Mouse (Mus musculus): ENCODE results near the gene Zfp39. TPM values are rescaled to one million over a fixed set of nuclear protein-coding genes. Genes with fewer than 3 reads are reported as not detected.
A peak's percentile ranks its signal among the peaks of the same experiment; 100 is the strongest.

The Zfp39 gene
- total and polyA plus RNA-seq, 2 experiments from 2014 or later, result 4.7 to 7.1 TPM

- TF ChIP-seq CTCF (IDR thresholded peaks at IDR 0.05; ENCODE audit: low read depth), result no peak
- no peak overlapping the region for H3K4me3 ChIP-seq (ENCODE audit: low read length)
- DNase-seq (ENCODE audit: low spot score) (no peak), ATAC-seq (no peak)
- peaks cover 8% of the 10 kb centered on the region for H3K4me1 ChIP-seq (ENCODE audit: insufficient read depth, low read length)
- no peak overlapping the region for H3K9ac ChIP-seq (replicated peaks; ENCODE audit: low read length)
- H3K36me3 ChIP-seq (ENCODE audit: insufficient read depth, low read length), result peaks cover 14% of the 10 kb centered on the region
- WGBS, result 91% methylated on average over 4 of the region's 4 CpGs
- no peak overlapping the region for H3K4me2 ChIP-seq (ENCODE audit: low read depth, low read length)
- no peaks in the 10 kb centered on the region for H3K27me3 ChIP-seq (ENCODE audit: insufficient read depth, low read length)
- H3K9me3 ChIP-seq (ENCODE audit: low read length), result no peaks in the 10 kb centered on the region
- no peak overlapping the region for H3K27ac ChIP-seq
These were observed 33.1 kb downstream of the Zfp39 start for GRCm38 (mm10) chr11:58870961-58871360.

GRCm38 (mm10) chr11:58867954-58868330 is 36.1 kb downstream of the Zfp39 start:
- Histone ChIP-seq H3K4me1 (ENCODE audit: insufficient read depth, low read length) (peaks cover 8% of the 10 kb centered on the region), H3K9ac (replicated peaks; ENCODE audit: low read length) (peak overlapping the region; percentile 88; the same call in 1 of the 2 replicates), H3K4me3 (ENCODE audit: low read length) (peak overlapping the region; percentile 77), H3K27ac (peak overlapping the region; percentile 84; the same call in 1 of the 2 replicates), H3K9me3 (ENCODE audit: low read length) (no peaks in the 10 kb centered on the region), H3K27me3 (ENCODE audit: insufficient read depth, low read length) (no peaks in the 10 kb centered on the region), H3K36me3 (ENCODE audit: insufficient read depth, low read length) (peaks cover 14% of the 10 kb centered on the region), H3K4me2 (ENCODE audit: low read depth, low read length) (peak overlapping the region; percentile 88)
- ATAC-seq (no peak), DNase-seq (ENCODE audit: low spot score) (no peak)
- no peak for TF ChIP-seq CTCF (IDR thresholded peaks at IDR 0.05; ENCODE audit: low read depth)
- WGBS, result 78% methylated on average over 6 of the region's 6 CpGs

DNA sequence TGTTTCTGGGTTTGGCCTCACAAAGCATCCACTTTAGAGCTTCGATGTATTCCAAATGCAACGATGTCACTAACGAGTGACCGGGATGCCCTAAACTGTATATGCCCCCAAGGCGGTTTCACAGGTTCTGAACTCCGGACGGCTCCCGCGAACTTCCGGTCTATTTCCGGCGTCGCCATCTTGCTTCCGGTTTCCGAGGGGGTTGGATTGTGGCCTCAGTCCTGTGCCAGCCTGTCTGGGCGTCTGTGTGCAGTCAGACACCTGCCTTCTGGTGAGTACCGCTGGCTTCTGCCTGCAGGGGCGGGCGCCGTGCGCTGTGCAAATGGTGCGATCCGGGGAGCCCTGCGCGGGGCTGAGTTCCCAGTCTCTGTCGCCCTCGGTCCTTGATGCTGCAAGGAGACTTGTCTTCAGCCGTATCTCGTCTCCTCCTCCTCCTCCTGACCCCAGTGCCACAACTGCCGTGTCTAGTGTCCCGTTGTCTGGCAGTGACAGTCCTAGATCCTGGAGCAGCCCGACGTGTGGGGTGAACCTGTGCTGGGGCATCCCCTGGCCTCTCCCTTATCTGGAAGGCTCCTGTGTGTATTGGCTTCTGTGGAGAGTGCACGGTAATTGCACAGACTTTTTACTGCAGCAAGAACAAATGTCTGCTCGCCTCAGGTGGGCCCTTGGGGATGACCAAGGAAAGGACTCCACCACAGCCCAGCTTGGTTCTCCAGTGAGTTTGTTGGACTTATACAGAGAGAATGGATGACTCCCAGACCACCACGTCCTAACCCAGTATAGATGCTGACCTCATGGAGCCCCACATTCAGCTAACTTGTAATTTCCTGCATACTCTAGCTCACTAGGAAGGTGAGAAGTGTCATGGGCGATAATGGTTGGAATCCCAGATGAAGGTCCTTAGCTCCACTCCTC is 36.7 kb downstream of the Zfp39 start, which contains the start of gene 2810021J22Rik:
Gene 2810021J22Rik (plus strand): TSS at position 178 of the 915 bp plus-strand sequence.
- H3K27ac ChIP-seq, result peak within 1 kb of the TSS; percentile 84
- H3K4me3 ChIP-seq (ENCODE audit: low read length), result peak within 1 kb of the TSS; percentile 77
- peak; percentile 44 for TF ChIP-seq CTCF (IDR thresholded peaks at IDR 0.05; ENCODE audit: low read depth)
- peaks cover 8% of the 10 kb centered on the region for H3K4me1 ChIP-seq (ENCODE audit: insufficient read depth, low read length)
- ATAC-seq (peak; percentile 91), DNase-seq (ENCODE audit: low spot score) (peak; percentile 89)
- peaks cover 14% of the 10 kb centered on the region for H3K36me3 ChIP-seq (ENCODE audit: insufficient read depth, low read length)
- H3K9me3 ChIP-seq (ENCODE audit: low read length), result no peaks in the 10 kb centered on the region
- H3K4me2 ChIP-seq (ENCODE audit: low read depth, low read length), result peak within 1 kb of the TSS; percentile 88
- H3K27me3 ChIP-seq (ENCODE audit: insufficient read depth, low read length), result no peaks in the 10 kb centered on the region
- WGBS, result 7% methylated on average over 37 of the region's 37 CpGs
- peak within 1 kb of the TSS; percentile 88 for H3K9ac ChIP-seq (replicated peaks; ENCODE audit: low read length)

- Histone ChIP-seq H3K36me3 (ENCODE audit: insufficient read depth, low read length) (peaks cover 46% of the 10 kb centered on the region), H3K27me3 (ENCODE audit: insufficient read depth, low read length) (no peaks in the 10 kb centered on the region), H3K9ac (replicated peaks; ENCODE audit: low read length) (no peak overlapping the region), H3K9me3 (ENCODE audit: low read length) (peaks cover 12% of the 10 kb centered on the region), H3K4me3 (ENCODE audit: low read length) (no peak overlapping the region), H3K4me1 (ENCODE audit: insufficient read depth, low read length) (no peaks in the 10 kb centered on the region), H3K27ac (no peak overlapping the region), H3K4me2 (ENCODE audit: low read depth, low read length) (no peak overlapping the region)
- no peak for ATAC-seq
- no peak for TF ChIP-seq CTCF (IDR thresholded peaks at IDR 0.05; ENCODE audit: low read depth)
- no peak for DNase-seq (ENCODE audit: low spot score)
- WGBS, result 97% methylated on average over 8 of the region's 8 CpGs
These were observed 43.3 kb downstream of the Zfp39 start for GRCm38 (mm10) chr11:58860744-58861143.

DNA sequence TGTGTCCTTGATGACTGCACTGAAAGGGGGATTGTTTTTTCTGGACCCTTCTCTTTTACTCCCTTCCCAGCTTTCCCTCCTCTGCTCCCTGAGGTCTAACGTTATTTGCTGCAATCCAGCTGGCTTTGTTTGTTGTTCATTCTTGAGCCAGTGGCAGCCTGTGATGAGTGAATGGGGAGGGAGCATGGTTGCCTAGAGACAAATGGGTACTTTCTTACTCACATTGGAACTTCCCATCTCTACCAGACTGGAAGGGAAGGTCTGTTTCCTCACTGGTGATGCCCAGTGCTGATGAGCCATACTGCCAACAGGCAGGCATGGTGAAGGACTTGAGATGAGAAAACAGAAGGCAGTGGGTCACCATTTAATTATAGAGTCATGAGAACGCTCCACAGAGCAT is 54.3 kb downstream of the Zfp39 start:
- DNase-seq (ENCODE audit: low spot score) (no peak), ATAC-seq (no peak)
- WGBS, result 64% methylated on average over 2 of the region's 2 CpGs
- H3K27me3 ChIP-seq (ENCODE audit: insufficient read depth, low read length), result no peaks in the 10 kb centered on the region
- no peaks in the 10 kb centered on the region for H3K4me1 ChIP-seq (ENCODE audit: insufficient read depth, low read length)
- H3K27ac ChIP-seq, result no peak overlapping the region
- no peak overlapping the region for H3K4me3 ChIP-seq (ENCODE audit: low read length)
- TF ChIP-seq CTCF (IDR thresholded peaks at IDR 0.05; ENCODE audit: low read depth), result no peak
- no peak overlapping the region for H3K9ac ChIP-seq (replicated peaks; ENCODE audit: low read length)
- no peaks in the 10 kb centered on the region for H3K9me3 ChIP-seq (ENCODE audit: low read length)
- peaks cover 32% of the 10 kb centered on the region for H3K36me3 ChIP-seq (ENCODE audit: insufficient read depth, low read length)
- H3K4me2 ChIP-seq (ENCODE audit: low read depth, low read length), result no peak overlapping the region

- Histone ChIP-seq H3K4me1 (ENCODE audit: insufficient read depth, low read length) (no peaks in the 10 kb centered on the region), H3K9ac (replicated peaks; ENCODE audit: low read length) (peak overlapping the region; percentile 82), H3K9me3 (ENCODE audit: low read length) (no peaks in the 10 kb centered on the region), H3K27ac (peak overlapping the region; percentile 91), H3K4me3 (ENCODE audit: low read length) (peak overlapping the region; percentile 87), H3K4me2 (ENCODE audit: low read depth, low read length) (peak overlapping the region; percentile 91), H3K27me3 (ENCODE audit: insufficient read depth, low read length) (no peaks in the 10 kb centered on the region), H3K36me3 (ENCODE audit: insufficient read depth, low read length) (peaks cover 23% of the 10 kb centered on the region)
- TF ChIP-seq CTCF (IDR thresholded peaks at IDR 0.05; ENCODE audit: low read depth), result no peak
- DNase-seq (ENCODE audit: low spot score) (peak; percentile 7), ATAC-seq (no peak; the same call in 1 of the 2 replicates)
- WGBS, result 45% methylated on average over 9 of the region's 9 CpGs
These were observed 56.4 kb downstream of the Zfp39 start for GRCm38 (mm10) chr11:58847636-58848035.
